Mouse (Mus musculus): ENCODE results near the gene Wbp4. TPM values are rescaled to one million over a fixed set of nuclear protein-coding genes. Genes with fewer than 3 reads are reported as not detected.
A peak's percentile ranks its signal among the peaks of the same experiment; 100 is the strongest.
"Not testable (repeated sequence)": the region's sequence is repeated elsewhere in the genome, so short reads cannot be mapped to it uniquely, and the experiment has no call there.

The Wbp4 gene
- total RNA-seq, 2 experiments from 2014 or later = 50.0 to 54.8 TPM

- no peak for DNase-seq (ENCODE audit: low spot score in 2 of 2)
Measured at GRCm38 (mm10) chr14:79460988-79461387, 20.3 kb downstream of the Wbp4 start.

GRCm38 (mm10) chr14:79460401-79460800 is 20.9 kb downstream of the Wbp4 start:
- DNase-seq (ENCODE audit: low spot score in 2 of 2) = no peak

- not testable (repeated sequence) for DNase-seq (ENCODE audit: low spot score in 2 of 2)
Measured at GRCm38 (mm10) chr14:79452591-79452934, 28.8 kb downstream of the Wbp4 start.

GRCm38 (mm10) chr14:79451681-79452590 is 29.4 kb downstream of the Wbp4 start, which contains the start of gene Kbtbd6:
Gene Kbtbd6, plus strand, starts transcription at chr14:79451835.
- DNase-seq (ENCODE audit: low spot score in 2 of 2) = peak; percentile 64 to 86

GRCm38 (mm10) chr14:79445055-79445620 is 36.2 kb downstream of the Wbp4 start:
- peak; percentile 31 to 64 for DNase-seq (ENCODE audit: low spot score in 2 of 2)

GRCm38 (mm10) chr14:79444601-79445000 is 36.7 kb downstream of the Wbp4 start:
- DNase-seq (ENCODE audit: low spot score in 2 of 2) = no peak

- DNase-seq (ENCODE audit: low spot score in 2 of 2) = no peak
Measured at GRCm38 (mm10) chr14:79441441-79441840, 39.9 kb downstream of the Wbp4 start.

- DNase-seq (ENCODE audit: low spot score in 2 of 2) = no peak
Measured at GRCm38 (mm10) chr14:79440655-79441054, 40.7 kb downstream of the Wbp4 start.

- no peak for DNase-seq (ENCODE audit: low spot score in 2 of 2)
Measured at GRCm38 (mm10) chr14:79434068-79434467, 47.3 kb downstream of the Wbp4 start.

GRCm38 (mm10) chr14:79426730-79427365 is 54.5 kb downstream of the Wbp4 start:
- not testable (repeated sequence) for DNase-seq (ENCODE audit: low spot score in 2 of 2)

- DNase-seq (ENCODE audit: low spot score in 2 of 2) = peak; percentile 90 to 95
Measured at GRCm38 (mm10) chr14:79425979-79426729, 55.2 kb downstream of the Wbp4 start, which contains the start of gene Kbtbd7. Gene Kbtbd7, plus strand, starts transcription at chr14:79426511.

- no peak for DNase-seq (ENCODE audit: low spot score in 2 of 2)
Measured at GRCm38 (mm10) chr14:79420083-79420685, 61.1 kb downstream of the Wbp4 start.

- no peak for DNase-seq (ENCODE audit: low spot score in 2 of 2)
Measured at GRCm38 (mm10) chr14:79413121-79413520, 68.2 kb downstream of the Wbp4 start.

GRCm38 (mm10) chr14:79410662-79411061 is 70.7 kb downstream of the Wbp4 start:
- no peak for DNase-seq (ENCODE audit: low spot score in 2 of 2)

Other genes starting within 250 kb of the Wbp4 start
- not detected for gene Zfp957, start 234.2 kb downstream of the Wbp4 start, total RNA-seq (2021)
- gene Rgcc, start 179.9 kb downstream of the Wbp4 start, total RNA-seq (2021) = 10 to 100 TPM; 41.4 to 42.2 TPM
- 10 to 100 TPM; 12.4 to 13.8 TPM for gene Naa16, start 90.7 kb downstream of the Wbp4 start, total RNA-seq (2021)
- gene Mtrf1, start 83.7 kb downstream of the Wbp4 start, total RNA-seq (2021) = 1 to 10 TPM; 5.5 to 6.8 TPM
- gene Kbtbd7, start 55.0 kb downstream of the Wbp4 start, total RNA-seq (2021) = 10 to 100 TPM; 42.9 to 48.0 TPM
- 1 to 10 TPM; 1.2 to 1.3 TPM for gene Kbtbd6, start 29.7 kb downstream of the Wbp4 start, total RNA-seq (2021)
- 1 to 10 TPM; 4.7 to 5.1 TPM for gene Elf1, start 326 bp downstream of the Wbp4 start, total RNA-seq (2021)
- 10 to 100 TPM; 89.7 to 93.8 TPM for gene Sugt1, start 106.2 kb upstream of the Wbp4 start, total RNA-seq (2021)
- 1 to 10 TPM; 1.0 to 1.7 TPM for gene Cnmd, start 180.7 kb upstream of the Wbp4 start, total RNA-seq (2021)